Mouse (Mus musculus) c-Kit-positive CD71-positive TER-119-negative erythroid progenitor cells, embryonic 14.5 days (primary cell): ENCODE results near the gene Ppil6.
A peak's percentile ranks its signal among the peaks of the same experiment; 100 is the strongest.
"Not testable (repeated sequence)": the region's sequence is repeated elsewhere in the genome, so short reads cannot be mapped to it uniquely, and the experiment has no call there.

Source experiments
- DNase-seq: peaks from one replicate; pipeline ENCODE4 v3.0.0-alpha.2; 2013; ENCODE audit warnings: low read depth

Gene Ppil6

GRCm38 (mm10) chr10:41477278-41478181, 12.7 kb upstream of the Ppil6 start:
- DNase-seq: no peak

DNA sequence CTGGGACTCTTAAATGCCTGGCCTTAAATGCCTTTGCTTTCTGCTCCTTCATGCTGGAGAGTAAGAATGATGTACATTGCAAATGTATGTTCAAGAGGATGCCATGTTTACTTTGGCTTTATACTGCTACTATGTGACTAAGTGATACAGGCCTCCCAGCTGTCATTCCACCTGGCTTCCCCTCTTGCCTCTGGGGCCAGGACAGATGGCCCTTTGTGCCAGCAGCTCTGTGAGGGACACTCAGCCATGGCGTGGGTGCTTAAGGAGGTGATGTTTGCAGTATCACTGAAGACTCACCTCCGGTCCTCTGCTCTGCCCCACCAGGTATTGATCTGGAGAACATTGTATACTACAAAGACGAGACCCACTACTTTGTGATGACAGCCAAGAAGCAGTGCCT, 10.3 kb upstream of the Ppil6 start:
- no peak for DNase-seq

GRCm38 (mm10) chr10:41480938-41481880, 9.0 kb upstream of the Ppil6 start:
- DNase-seq: peak; percentile 68

DNA sequence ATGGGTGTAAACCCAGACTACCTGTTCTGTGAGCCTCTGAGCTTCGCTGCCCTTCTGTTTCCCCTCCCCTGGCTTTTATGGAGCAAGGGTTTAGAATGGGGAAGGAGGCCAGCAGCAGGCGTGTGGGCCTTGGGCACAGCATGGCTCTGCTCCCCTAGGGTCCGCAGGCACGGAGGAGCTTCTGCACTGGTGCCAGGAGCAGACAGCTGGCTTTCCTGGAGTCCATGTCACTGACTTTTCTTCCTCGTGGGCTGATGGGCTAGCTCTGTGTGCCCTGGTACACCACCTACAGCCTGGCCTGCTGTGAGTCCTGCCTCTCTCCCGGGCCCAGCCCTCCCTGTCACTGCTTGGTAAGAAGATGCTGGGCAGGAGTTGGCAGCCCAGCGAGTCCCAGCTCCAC, 7.8 kb upstream of the Ppil6 start:
- DNase-seq: no peak

DNA sequence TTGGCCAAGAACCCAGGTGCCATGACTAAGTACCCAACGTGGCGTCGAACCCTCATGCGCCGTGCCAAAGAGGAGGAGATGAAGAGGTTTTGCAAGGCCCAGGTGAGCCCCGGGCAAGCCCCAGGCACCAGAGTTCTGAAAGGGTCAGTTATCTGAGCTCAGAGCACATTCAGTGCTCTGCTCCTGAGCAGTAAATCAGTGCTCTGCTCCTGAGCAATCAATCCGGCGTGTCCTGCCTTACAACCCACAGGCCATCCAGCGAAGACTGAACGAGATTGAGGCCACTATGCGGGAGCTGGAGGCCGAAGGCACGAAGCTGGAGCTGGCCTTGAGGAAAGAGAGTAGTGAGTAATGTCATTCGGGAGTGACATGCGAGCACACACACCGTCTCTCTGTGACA, 4.5 kb upstream of the Ppil6 start:
- no peak for DNase-seq

DNA sequence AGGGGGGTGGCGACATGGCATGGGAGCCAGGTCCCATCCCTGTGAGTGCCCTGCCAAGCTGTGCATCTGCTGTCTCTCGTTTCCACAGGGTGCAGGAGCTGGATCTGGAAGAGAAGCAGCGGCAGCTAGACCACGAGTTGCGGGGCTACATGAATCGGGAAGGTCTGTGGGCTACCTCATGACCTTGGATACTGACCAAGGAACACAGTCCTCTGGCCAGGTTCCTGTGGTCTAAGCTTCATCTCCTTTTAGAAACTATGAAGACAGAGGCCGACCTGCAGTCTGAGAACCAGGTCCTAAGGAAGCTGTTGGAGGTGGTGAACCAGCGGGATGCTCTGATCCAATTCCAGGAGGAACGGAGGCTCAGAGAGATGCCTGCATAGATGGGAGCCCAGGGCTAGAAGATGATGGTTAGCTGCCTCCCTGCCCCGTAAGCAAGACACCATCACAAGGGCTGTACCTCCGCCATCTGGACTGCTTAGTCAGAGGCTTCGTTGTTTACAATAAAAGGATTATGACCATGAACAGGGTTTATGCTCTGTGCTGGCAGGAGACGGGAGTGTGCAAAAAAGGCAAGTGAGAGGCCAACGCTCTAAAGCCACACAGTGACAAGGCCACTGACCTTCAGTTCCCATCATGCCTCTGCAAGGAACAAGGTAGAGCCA, 3.6 kb upstream of the Ppil6 start:
- no peak for DNase-seq

DNA sequence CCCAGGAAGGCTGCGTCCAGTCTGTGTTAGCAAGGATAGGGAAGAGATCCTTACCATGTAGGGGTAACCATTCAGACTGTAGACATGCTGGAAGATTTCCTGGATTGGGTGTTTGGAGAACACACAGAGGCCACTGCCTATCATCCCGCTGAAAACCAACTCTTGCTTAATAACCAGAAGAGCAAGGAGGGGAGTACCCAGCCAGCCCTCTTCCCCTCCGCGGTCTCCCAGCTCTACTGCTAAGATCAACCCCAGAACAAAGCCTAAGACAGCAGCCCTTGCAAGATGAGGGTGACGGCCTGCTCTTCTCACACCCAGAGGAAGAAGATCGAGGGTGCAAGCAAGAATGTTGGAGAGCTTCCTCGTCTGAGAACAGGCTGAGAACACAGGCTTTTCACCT, 1.4 kb upstream of the Ppil6 start:
- DNase-seq: no peak

GRCm38 (mm10) chr10:41489294-41489693, 945 bp upstream of the Ppil6 start:
- DNase-seq: no peak

GRCm38 (mm10) chr10:41490518-41490873, 257 bp downstream of the Ppil6 start:
- DNase-seq: no peak

- no peak for DNase-seq
These were observed 872 bp downstream of the Ppil6 start for GRCm38 (mm10) chr10:41491111-41491510.

- no peak for DNase-seq
These were observed 10.7 kb downstream of the Ppil6 start for GRCm38 (mm10) chr10:41500941-41501340.

DNA sequence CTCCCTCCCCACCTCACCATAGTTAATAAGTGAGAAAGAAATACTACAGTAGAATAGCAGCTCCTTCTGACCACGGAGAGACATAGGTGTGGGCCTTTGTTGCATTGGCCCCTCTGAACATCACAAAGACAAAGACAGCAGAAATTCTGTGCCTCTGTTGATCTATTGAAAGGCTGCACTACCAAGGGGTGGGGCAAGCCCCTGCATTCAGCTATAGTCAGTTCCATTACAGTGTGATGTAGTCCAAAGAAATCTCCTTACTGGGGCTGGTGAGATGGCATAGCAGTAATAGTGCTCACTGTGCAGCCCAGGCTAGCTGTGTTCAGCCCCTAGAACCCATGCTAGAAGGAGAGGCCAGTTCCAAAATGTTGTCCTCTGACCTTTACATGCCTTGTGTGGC, 14.8 kb downstream of the Ppil6 start:
- DNase-seq: no peak

DNA sequence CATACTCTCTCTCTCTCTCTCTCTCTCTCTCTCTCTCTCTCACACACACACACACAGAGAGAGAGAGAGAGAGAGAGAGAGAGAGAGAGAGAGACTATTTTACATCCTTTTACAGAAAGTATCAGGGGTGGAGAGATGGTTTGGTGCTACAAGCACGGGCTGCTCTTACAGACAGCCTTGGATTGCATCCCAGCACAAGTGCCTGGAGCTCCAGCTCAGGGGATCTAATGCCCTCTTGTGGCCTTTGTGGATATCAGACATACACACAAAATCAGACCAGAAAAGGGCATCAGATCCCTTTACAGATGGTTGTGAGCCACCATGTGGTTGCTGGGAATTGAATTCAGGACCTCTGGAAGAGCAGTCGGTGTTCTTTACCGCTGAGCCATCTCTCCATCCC, 15.2 kb downstream of the Ppil6 start:
- not testable (repeated sequence) for DNase-seq

DNA sequence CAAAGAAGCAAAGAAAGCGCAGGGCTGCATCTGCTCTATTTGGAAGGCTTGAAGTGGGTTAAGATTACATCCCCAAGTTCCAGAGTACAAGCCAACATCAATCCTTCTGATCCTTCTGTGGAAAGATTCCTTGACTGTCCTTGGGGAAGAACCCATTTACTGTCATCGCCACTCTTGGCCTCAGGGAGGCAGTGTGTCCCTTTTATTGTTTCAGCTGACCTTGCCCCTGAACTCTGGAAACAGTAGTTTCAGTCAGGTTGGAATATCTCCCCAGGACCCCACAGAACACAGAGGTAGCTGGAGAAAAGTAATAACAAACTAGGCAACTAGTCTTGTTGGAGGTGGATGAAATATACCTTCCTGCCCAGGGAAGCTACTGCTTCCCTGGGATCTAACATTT, 18.9 kb downstream of the Ppil6 start:
- DNase-seq: no peak

DNA sequence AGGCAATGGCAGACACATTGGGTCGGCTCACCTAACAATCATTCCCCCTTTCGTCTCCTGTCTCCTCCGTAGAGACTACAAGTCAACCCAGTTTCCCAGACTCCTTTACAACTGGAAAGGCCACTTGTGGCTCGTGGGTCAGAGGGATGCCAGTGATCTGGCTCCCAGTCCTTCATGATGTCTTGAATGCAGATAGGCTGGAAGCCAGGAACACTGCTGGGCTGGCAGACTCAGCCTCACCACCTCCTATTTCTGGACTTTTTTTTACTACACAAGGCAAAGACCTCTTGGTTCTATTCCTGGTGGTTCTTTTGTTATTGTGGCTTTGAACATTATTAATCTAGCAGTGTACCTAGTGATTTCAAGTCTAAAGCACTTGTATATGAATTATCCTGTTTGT, 24.1 kb downstream of the Ppil6 start:
- DNase-seq: no peak

DNA sequence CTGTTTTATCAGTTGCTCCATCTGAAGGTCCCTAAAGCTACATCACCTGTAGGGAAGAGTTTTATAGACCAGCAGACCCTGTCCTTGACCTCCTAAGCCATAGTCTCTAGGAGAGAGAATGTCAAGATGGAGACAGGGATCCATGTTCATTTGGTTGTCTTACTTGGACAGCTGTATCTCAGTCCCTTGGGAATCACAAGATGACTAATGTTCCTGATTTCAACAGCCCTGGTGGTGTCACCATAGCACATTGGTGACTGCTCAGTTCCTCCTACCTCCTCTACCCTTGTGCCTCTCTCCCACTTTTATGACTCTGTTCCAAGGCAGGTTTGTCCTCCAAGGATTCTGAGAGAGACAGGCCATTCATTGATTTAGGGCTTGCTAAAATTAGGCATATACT, 24.7 kb downstream of the Ppil6 start:
- no peak for DNase-seq

GRCm38 (mm10) chr10:41518508-41518980, 28.3 kb downstream of the Ppil6 start:
- DNase-seq: peak; percentile 77

- peak; percentile 81 for DNase-seq
These were observed 28.9 kb downstream of the Ppil6 start, which contains the start of gene Cd164 for GRCm38 (mm10) chr10:41518981-41519618. Gene Cd164 (plus strand): TSS chr10:41519414.

- DNase-seq: no peak
These were observed 29.6 kb downstream of the Ppil6 start for GRCm38 (mm10) chr10:41519640-41520409.

DNA sequence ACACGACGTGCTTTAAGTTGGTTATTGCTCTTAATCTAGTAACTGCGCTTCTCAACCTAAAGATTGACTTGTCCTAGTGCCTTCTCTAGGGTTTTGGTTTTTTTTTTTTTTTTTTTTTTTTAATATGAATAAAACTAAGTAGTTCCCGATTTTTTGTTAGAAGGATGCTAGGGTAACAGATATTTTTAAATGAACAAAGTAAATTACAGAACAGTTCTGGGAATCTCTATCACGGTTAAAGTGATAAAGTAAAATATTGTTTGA, 30.1 kb downstream of the Ppil6 start:
- no peak for DNase-seq

DNA sequence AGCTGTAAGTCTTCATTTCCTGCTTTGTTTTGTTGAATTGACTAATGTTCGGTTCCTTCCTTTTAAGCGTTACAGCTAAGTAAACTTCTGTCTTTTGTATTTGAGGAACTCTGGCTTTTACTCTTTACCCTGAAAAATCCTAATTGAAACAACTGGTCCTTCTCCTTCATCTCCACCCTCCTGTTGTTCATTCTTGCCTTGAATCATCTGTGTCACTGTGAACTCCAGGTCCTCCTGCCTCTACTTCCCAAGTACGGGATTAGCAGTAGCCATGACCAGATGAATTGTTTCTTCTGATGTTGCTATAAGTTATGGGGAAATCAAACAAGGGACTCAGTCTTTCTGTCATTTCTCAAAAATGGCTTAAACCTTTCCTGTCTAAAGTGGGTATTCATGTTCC, 33.1 kb downstream of the Ppil6 start:
- no peak for DNase-seq
